Mouse (Mus musculus) ovary, postnatal 10 days (tissue): Measurements from ENCODE around the gene Ptpn11.

Experiments
- DNase-seq: peaks from one replicate; pipeline ENCODE4 v3.0.0; 2022; ENCODE audit warnings: low spot score

Ptpn11 gene

DNA sequence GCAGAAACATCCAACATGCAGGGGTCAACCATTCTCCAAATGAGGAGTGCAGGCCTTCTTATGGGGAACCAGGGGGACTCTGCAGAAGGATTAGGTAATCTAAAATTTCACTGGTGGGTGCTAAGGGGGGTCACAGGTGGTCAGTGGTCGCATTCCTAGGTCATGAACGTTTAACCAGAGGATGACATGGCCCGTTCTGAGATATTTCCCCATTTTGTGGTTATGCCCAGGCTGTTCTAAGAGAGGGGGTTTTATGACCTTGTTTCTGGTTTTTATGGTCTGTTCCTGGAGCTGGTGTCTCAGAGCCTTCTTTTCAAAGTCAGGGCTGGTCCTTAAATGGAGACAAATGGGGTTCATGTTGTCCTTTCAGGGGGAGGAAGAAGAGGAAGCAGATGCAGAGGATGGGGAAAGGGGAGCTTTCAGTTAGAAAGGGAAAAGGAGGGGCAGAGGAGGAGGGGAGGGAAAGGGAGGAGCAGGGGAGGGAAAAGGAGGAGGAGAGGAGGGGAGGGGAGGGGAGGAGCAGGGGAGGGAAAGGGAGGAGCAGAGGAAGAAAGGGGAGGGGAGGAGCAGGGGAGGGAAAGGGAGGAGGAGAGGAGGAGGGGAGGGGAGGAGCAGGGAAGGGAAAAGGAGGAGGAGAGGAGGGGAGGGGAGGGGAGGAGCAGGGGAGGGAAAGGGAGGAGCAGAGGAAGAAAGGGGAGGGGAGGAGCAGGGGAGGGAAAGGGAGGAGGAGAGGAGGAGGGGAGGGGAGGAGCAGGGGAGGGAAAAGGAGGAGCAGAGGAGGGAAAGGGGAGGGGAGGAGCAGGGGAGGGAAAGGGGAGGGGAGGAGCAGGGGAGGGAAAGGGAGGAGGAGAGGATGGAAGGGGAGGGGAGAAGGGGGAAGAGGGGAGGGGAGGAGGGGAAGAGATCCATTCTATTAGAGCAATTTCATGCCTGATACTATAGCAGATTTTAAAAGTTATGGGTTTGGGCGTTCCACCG is 66.7 kb downstream of the Ptpn11 start:
- no peak for DNase-seq

DNA sequence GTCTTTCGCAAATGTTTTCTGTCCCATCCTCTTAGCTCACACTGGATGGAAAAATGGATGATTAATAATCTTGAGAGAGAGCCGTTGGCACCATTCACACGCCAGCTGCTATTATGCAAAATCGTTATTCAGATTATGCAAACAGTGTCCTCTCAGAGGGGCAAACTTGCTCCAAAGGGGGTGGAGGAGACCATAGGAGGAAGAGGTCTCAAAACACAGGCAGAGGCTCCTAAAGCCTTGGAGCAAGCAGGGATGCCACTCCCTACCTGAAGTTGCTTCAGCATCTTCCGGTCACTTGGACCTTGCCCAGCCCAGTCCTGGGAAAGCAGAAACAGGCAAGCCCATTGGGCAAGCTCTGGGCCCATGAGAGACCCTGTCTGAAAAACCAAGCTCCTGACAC is 67.8 kb downstream of the Ptpn11 start:
- DNase-seq: no peak

DNA sequence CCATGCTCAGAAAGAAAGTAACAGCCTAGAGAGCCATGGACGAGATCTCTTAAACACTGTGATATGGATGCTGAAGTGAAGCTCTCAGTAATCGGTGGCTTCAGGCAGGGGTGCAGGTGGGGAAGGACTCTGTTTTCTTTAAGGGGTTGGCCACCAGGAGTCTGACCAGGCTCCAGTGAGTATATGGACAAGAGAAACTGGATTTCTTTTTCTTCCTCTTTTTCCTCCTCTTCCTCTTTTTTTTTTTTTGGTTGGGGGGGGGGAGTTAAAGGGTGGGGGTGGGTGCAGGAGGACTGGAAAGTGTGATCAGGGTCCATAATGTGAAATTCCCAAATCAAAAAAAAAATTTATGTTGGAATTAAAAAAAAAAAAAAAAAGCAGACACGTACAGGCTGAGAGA is 68.6 kb downstream of the Ptpn11 start:
- no peak for DNase-seq

DNA sequence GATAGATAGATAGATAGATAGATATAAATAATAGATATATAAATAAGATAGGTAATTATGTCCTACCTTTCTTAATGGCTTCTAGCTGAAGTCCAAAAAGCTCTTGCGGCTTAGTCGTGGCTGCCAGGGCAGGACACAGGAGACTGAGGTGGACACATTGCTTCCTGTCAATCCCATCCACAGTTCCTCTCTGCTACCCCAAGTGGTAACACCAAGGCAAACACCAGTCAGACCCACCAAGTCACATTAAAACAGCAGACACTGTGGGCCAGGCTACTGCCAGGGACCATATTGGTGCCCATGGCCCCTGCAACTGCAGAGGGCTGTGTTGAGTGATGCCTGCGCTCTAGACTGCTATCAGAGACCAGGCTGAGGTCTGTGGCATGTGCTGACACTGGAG is 69.2 kb downstream of the Ptpn11 start:
- DNase-seq: no peak

DNA sequence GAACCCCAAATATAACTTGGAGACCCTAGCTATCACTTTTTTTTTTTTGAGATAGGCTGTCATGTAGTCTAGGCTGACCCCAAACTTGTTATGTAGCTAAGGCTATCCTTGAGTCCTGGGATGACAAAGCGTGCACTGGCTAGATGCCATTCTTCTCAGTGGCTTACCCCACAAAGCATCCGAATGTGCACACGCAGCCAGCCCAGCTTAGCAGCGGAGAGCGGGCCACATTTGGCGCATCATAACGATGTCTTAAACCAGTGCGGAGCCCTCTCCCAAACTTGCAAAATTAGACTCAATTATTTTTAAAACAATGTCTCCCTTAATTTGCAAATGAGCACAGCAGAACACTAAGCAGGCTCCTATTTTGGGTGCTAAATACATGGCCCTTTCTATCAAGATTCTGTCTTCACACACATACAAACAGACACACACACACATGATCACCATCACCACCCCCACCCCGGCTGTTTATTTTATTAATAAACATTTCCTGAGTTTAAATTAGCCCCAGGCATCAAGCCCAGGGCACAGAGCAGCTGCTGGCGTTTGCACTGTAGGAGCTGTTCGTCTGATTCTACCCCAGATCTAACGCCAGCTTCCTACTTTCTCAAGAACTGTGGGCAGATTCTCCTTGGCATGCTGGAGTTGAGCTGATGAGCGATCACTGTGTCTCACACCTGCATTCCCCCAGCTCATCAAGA is 71.7 kb downstream of the Ptpn11 start:
- no peak for DNase-seq

- DNase-seq: no peak
Measured at GRCm38 (mm10) chr5:121118345-121118744, 72.9 kb downstream of the Ptpn11 start.

GRCm38 (mm10) chr5:121116941-121117340 is 74.3 kb downstream of the Ptpn11 start:
- DNase-seq: no peak

GRCm38 (mm10) chr5:121115391-121116157 is 75.6 kb downstream of the Ptpn11 start:
- no peak for DNase-seq

DNA sequence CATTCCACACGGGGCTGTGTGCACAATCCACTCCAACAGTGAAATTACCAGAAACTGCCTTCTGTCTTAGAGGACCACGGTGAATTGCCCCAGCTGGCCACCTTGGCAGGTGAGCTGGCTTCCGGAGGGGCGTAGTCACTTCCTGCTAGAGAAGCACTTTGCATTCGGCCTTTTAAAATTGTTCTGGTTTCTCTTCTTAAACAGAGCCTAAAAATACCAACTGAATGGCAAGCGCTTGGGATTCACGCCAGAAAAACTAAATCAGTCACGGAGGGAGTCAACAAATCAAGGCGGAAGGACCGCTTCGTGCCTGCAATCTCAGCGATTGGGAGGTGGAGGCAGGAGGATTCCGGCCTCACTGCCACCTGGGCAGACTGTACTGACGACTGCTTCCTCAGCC is 77.0 kb downstream of the Ptpn11 start:
- DNase-seq: no peak

DNA sequence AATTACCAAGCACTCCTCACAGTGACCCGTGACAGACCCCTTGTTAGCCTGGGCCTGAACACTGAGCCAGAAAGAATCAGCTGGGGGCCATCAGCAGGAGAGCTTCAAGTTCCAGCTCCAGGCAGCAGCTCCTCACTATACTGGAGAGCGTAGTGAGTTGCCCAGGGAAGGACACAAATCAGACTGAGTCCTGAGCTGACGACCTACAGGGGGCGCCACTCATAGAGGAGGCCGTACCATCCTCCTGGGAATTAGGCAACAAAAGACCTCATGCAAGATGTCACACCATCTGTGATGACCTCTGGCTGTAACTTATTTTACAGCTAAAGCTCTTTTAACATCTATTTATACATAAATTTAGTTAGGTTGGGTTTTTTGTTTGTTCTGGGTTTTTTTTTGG is 78.8 kb downstream of the Ptpn11 start:
- no peak for DNase-seq

GRCm38 (mm10) chr5:121111106-121111915 is 79.9 kb downstream of the Ptpn11 start:
- no peak for DNase-seq

GRCm38 (mm10) chr5:121109185-121109584 is 82.0 kb downstream of the Ptpn11 start:
- DNase-seq: no peak

GRCm38 (mm10) chr5:121106913-121107312 is 84.3 kb downstream of the Ptpn11 start:
- DNase-seq: no peak

DNA sequence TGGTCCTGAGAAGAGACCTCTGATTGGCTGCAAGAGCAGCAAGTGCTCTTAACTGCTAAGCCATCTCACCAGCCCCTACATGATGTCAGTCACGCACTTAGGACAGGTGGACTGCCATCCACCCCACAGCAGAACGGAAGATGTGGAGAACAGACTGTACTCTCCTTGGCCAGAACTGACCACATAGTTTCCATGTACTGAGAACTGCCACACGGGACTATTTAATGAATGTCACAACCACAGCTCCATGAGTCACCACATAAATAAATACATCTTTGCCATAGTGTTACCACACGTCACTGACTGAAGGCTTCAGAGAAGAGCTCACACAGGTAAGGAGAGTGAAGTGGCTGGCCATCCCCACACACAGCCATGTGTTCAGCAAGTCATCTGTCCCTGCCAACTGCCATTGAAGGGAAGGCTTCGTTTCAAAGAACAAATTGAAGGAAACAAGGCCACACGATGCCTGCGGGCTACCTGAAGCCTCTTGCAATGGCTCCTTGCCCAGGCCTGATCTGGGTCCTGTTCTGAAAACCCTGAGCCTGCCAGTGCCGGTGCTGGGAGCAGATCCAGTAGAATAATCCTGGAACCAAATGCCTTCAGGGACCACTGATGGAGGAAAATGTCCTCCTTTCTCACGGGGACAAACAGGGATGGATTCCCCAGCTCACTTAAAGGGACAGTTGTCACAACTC is 90.2 kb downstream of the Ptpn11 start:
- DNase-seq: no peak

GRCm38 (mm10) chr5:121100095-121100494 is 91.1 kb downstream of the Ptpn11 start:
- no peak for DNase-seq

DNA sequence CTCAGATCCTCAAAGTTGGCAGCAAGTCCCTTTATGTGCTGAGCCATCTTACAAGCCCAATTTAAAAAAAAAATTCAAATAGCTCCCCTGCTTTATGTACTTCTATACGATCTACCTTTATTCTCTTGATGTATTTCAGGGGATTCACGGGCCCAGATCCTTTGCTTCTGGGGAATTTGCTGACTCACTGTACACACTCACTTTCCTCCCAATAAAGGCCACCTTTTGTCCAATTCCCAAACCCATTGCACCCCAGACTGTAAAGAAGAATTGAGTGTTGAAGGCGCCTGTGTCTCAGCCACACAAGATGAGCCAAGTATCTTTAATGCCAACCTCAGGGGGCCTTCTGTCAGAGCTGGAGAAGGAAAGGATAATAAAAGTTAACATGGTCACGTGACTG is 93.2 kb downstream of the Ptpn11 start:
- no peak for DNase-seq

- no peak for DNase-seq
Measured at GRCm38 (mm10) chr5:121096744-121097143, 94.5 kb downstream of the Ptpn11 start.

DNA sequence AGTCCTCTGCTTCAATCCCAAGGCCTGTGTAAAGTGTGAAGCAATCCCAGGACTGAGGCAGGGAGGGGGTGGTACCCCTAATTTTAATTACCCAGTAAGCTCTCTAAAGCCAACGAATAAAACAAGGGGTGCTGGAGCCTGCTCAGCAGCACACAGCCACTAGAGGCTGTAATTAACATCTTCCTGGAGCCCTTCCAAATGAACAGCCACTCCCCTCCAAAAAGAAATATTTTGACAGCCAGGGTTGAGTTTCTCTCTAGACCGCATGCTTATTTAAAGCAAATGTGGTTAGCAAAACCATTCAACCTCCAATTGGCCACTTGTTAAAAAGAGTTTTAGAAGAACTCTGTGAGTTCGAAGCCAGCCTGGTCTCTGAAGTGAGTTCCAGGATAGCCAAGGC is 97.9 kb downstream of the Ptpn11 start:
- DNase-seq: no peak

DNA sequence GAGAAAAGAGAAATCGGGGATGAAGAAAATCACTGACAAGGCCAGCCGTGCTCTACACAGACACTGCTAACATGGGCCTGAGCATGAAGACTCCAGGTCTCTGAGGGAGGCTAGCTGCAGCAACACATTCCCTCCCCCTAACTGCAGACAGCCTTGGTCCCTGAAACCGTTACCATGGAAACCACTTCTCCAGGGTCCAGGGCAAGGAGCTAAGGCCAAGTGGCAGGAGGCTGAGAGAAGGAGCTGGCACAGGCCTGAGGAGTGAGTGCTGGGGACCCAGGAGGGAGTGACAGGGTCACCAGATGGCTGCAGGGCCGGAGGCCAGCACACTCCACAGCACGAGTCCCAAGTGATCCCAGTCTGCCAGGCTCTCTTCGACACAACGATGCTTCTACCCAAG is 101.5 kb downstream of the Ptpn11 start:
- no peak for DNase-seq

DNA sequence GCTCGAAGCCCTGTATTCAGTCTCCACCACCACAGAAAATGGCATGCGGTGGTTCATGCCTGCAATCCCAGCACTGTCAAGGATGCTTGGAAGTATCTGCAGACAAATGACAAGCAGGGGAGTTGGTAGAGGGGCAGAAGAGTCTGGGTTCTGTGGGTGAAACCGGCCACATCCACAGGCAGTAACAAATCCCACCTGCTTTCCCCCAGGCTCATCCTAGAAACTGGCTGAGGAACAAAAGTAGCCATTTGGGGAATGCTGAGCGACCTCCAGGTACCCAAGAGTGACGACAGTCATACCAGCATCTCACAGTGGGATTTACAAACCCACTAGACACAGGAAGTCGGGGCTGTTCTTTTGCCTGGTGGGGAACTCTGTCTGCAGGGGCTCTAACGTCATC is 103.5 kb downstream of the Ptpn11 start:
- DNase-seq: no peak

DNA sequence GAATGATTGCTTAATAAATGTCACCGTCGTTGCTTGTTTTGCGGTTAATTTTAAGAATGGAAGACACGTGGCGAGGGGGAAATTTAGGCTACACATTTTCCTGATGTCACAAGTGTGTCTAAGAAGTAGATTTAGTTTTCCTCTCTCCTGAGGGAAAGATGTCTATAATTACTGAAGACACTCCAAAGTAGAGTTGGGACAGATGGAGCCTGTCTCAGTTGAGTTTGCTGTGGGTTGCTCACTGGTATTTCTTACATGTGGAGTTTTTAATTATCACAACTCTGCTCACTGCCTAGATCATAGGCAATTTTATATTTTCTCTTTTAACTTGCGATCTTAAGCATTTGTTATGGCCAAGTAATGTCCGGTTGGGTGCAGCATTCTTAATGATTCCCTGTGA is 108.6 kb downstream of the Ptpn11 start:
- no peak for DNase-seq
